Mouse (Mus musculus): ENCODE measurements around the gene Wnt1. TPM values are rescaled to one million over a fixed set of nuclear protein-coding genes. Genes with fewer than 3 reads are reported as not detected.

Wnt1 gene
- polyA plus RNA-seq, 1 experiment from 2014 or later, result not detected

Other genes starting within 250 kb of the Wnt1 start
- gene Ccnt1, start 218.9 kb upstream of the Wnt1 start, polyA plus RNA-seq (2018), result 15.6 to 24.0 TPM (median 18.9 TPM) in 3 replicates
- not detected in 3 replicates for gene 4930415O20Rik, start 218.9 kb upstream of the Wnt1 start, polyA plus RNA-seq (2018)
- 0.09 to 0.34 TPM (median 0.25 TPM) in 3 replicates for gene Adcy6, start 179.8 kb upstream of the Wnt1 start, polyA plus RNA-seq (2018)
- gene Cacnb3, start 159.0 kb upstream of the Wnt1 start, polyA plus RNA-seq (2018), result 0.46 to 1.0 TPM (median 0.79 TPM) in 3 replicates
- 53.5 to 111 TPM (median 57.4 TPM) in 3 replicates for gene Ddx23, start 127.0 kb upstream of the Wnt1 start, polyA plus RNA-seq (2018)
- 0.27 to 0.47 TPM (median 0.40 TPM) in 3 replicates for gene Rnd1, start 112.4 kb upstream of the Wnt1 start, polyA plus RNA-seq (2018)
- gene Ccdc65, start 81.7 kb upstream of the Wnt1 start, polyA plus RNA-seq (2018), result 0.09 TPM in 1 of 3 replicates, not detected in the others
- 0.42 to 1.0 TPM (median 0.77 TPM) in 3 replicates for gene Fkbp11, start 61.7 kb upstream of the Wnt1 start, polyA plus RNA-seq (2018)
- gene Arf3, start 26.6 kb upstream of the Wnt1 start, polyA plus RNA-seq (2018), result 95.4 to 100 TPM (median 98.2 TPM) in 3 replicates
- gene Wnt10b, start 11.7 kb upstream of the Wnt1 start, polyA plus RNA-seq (2018), result not detected in 3 replicates
- 0.06 TPM in 1 of 3 replicates, not detected in the others for gene Ddn, start 19.6 kb downstream of the Wnt1 start, polyA plus RNA-seq (2018)
- 34.9 to 43.9 TPM (median 40.2 TPM) in 3 replicates for gene Prkag1, start 41.7 kb downstream of the Wnt1 start, polyA plus RNA-seq (2018)
- gene Kmt2d, start 81.3 kb downstream of the Wnt1 start, polyA plus RNA-seq (2018), result 17.3 to 22.5 TPM (median 19.8 TPM) in 3 replicates
- gene Rhebl1, start 104.7 kb downstream of the Wnt1 start, polyA plus RNA-seq (2018), result 0.52 to 3.0 TPM (median 2.4 TPM) in 3 replicates
- gene Dhh, start 108.7 kb downstream of the Wnt1 start, polyA plus RNA-seq (2018), result not detected in 3 replicates
- gene Lmbr1l, start 128.4 kb downstream of the Wnt1 start, polyA plus RNA-seq (2018), result 3.7 to 9.6 TPM (median 5.5 TPM) in 3 replicates
- gene Tuba1b, start 144.7 kb downstream of the Wnt1 start, polyA plus RNA-seq (2018), result 371 to 1,063 TPM (median 789 TPM) in 3 replicates
- 0.27 TPM in 1 of 3 replicates, not detected in the others for gene Gm49450, start 163.7 kb downstream of the Wnt1 start, polyA plus RNA-seq (2018)
- gene Tuba1a, start 163.8 kb downstream of the Wnt1 start, polyA plus RNA-seq (2018), result 37.8 to 73.9 TPM (median 54.5 TPM) in 3 replicates
- gene Tuba1c, start 240.0 kb downstream of the Wnt1 start, polyA plus RNA-seq (2018), result 112 to 385 TPM (median 315 TPM) in 3 replicates

All from macrophage (primary cell).